Mouse (Mus musculus): ENCODE measurements around the gene Bend3. TPM values are rescaled to one million over a fixed set of nuclear protein-coding genes. Genes with fewer than 3 reads are reported as not detected.

The Bend3 gene
- 1.6 and 3.3 TPM in 2 replicates for polyA plus RNA-seq (2015; fragmentation: Nextera tagmentation; extraction: Ambion mirVana)

DNA sequence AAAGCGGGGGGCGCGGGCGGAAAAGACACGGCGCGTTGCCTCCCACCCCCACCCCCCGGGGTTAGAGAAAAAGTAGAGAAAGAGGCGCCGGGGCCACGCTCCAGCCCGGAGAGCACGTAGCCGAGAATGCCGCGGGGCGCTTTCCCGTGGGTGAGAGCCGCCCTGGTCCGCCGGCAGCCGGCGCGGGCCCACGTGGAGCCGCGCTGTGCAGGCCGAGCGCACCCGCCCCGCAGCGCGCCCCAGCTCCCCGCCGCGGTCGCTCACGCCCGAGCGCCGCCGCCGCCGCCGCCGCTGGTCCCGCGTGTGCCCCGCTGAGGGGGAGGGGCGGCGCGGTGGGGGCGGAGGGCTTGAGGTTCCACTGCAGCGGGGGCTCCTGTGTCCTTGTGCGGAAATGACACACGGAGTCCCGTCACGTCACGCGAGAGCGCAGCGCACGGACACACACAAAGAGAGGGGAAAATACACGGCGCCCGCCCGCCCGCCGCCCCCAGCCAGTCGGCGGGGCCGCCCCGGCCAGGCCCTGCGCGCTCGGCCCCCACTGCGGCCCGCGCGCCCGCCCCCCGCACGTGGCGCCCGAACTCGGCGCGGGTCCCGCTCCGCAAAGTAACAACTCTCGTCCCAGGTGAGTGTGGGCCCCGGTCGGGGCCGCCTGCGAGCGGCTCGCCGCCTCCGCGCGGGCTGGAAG, at the start of gene Bend3:
TSS of gene Bend3 (plus strand) at position 81 of the 685 bp plus-strand sequence.
- H3K4me1 ChIP-seq (ENCODE audit: control insufficient read depth, insufficient read depth, low read depth, low read length), result peaks cover 30% of the 10 kb centered on the region
- H3K9me3 ChIP-seq (ENCODE audit: control insufficient read depth, low read length), result no peaks in the 10 kb centered on the region
- H3K4me2 ChIP-seq (ENCODE audit: low read length), result peak within 1 kb of the TSS; percentile 99
- peak within 1 kb of the TSS; percentile 86 for H3K4me3 ChIP-seq (ENCODE audit: low read length)
- H3K27ac ChIP-seq (ENCODE audit: low read depth, low read length), result peak within 1 kb of the TSS; percentile 95
- H3K9ac ChIP-seq (ENCODE audit: low read depth, low read length), result peak within 1 kb of the TSS; percentile 89
- no peaks in the 10 kb centered on the region for H3K36me3 ChIP-seq (ENCODE audit: control insufficient read depth, insufficient read depth, low read length)
- no peaks in the 10 kb centered on the region for H3K27me3 ChIP-seq (replicated peaks; ENCODE audit: control insufficient read depth, insufficient read depth, low read length)
- peak; percentile 75 for ATAC-seq
- WGBS, result under 1% methylated on average over 53 of the region's 101 CpGs

GRCm38 (mm10) chr10:43430606-43431005, 48.0 kb upstream of the Bend3 start:
- Histone ChIP-seq H3K4me1 (ENCODE audit: control insufficient read depth, insufficient read depth, low read depth, low read length) (no peaks in the 10 kb centered on the region), H3K9ac (ENCODE audit: low read depth, low read length) (no peak overlapping the region), H3K4me2 (ENCODE audit: low read length) (no peak overlapping the region), H3K27me3 (replicated peaks; ENCODE audit: control insufficient read depth, insufficient read depth, low read length) (no peaks in the 10 kb centered on the region), H3K4me3 (ENCODE audit: low read length) (no peak overlapping the region), H3K9me3 (ENCODE audit: control insufficient read depth, low read length) (no peaks in the 10 kb centered on the region), H3K27ac (ENCODE audit: low read depth, low read length) (no peak overlapping the region), H3K36me3 (ENCODE audit: control insufficient read depth, insufficient read depth, low read length) (no peaks in the 10 kb centered on the region)
- WGBS, result 86% methylated on average over 5 of the region's 5 CpGs
- no peak for ATAC-seq

DNA sequence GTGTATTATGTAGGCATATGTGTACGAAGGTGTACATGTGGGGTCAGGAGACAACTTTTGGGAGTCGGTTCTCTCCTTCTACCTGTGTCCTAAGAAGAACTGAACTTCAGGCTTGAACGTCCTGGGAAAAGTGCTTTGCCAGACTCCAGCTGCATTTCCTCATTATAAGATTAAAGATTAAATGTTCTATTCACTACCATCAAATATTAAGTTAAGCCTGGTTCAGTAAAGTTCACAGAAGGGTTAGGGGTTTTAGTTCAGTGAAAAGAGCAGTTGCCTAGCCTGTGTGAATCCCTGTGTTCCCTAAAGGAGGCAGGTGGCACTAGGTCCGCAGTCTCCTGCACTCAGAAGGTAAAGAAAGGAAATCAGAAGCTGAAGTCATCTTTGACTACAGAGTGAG, 44.3 kb upstream of the Bend3 start:
- WGBS, result 92% methylated on average over 4 of the region's 4 CpGs
- peaks cover 4% of the 10 kb centered on the region for H3K4me1 ChIP-seq (ENCODE audit: control insufficient read depth, insufficient read depth, low read depth, low read length)
- no peaks in the 10 kb centered on the region for H3K9me3 ChIP-seq (ENCODE audit: control insufficient read depth, low read length)
- no peak for ATAC-seq
- H3K4me2 ChIP-seq (ENCODE audit: low read length), result no peak overlapping the region
- H3K36me3 ChIP-seq (ENCODE audit: control insufficient read depth, insufficient read depth, low read length), result no peaks in the 10 kb centered on the region
- H3K27ac ChIP-seq (ENCODE audit: low read depth, low read length), result no peak overlapping the region
- no peak overlapping the region for H3K4me3 ChIP-seq (ENCODE audit: low read length)
- H3K9ac ChIP-seq (ENCODE audit: low read depth, low read length), result no peak overlapping the region
- H3K27me3 ChIP-seq (replicated peaks; ENCODE audit: control insufficient read depth, insufficient read depth, low read length), result no peaks in the 10 kb centered on the region

DNA sequence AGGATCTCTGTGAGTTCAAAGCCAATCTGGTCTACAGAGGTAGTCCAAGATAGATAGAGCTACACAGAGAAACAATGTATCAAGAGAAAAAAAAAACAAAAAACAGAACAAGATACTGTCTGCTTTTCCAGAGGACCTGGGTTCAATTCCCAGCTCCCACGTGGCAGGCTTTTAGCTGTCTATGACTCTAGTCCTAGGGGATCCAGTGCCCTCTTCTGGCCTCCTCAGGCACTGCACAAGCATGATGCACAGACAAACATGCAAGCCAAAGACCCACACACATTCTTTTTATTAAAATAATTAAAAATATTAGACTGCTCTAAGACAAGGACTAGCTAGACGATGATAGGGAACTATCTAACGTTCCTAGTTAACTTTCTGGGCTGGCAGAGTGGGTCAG, 42.9 kb upstream of the Bend3 start:
- H3K4me2 ChIP-seq (ENCODE audit: low read length), result no peak overlapping the region

DNA sequence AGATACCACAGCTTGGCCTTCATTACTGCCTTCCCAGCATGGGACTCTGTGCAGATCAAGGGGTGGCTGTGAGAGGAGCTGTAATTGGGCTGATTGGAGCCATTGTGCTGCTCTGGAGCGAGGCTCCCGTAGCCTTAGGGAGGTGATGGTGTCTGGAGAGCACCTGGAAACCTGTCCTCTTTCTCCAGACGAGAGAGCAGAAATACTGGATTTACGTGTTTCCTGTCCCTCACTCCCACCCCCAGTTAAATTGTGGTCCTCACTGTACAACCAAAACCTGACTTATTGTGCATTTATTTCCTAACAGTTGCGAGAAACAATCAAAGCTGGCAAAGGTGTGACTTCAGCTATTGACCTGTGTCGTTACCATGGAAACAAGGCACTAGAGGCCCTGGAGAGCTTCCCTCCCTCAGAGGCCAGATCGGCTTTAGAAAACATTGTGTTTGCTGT, 39.1 kb upstream of the Bend3 start:
- peak; percentile 71 for ATAC-seq
- Histone ChIP-seq H3K4me2 (ENCODE audit: low read length) (0 out of 2 replicates have a peak overlapping the region, but pooled peaks have one; percentile 14), H3K9ac (ENCODE audit: low read depth, low read length) (no peak overlapping the region), H3K27ac (ENCODE audit: low read depth, low read length) (peak overlapping the region; percentile 70), H3K9me3 (ENCODE audit: control insufficient read depth, low read length) (no peaks in the 10 kb centered on the region), H3K4me3 (ENCODE audit: low read length) (no peak overlapping the region), H3K27me3 (replicated peaks; ENCODE audit: control insufficient read depth, insufficient read depth, low read length) (no peaks in the 10 kb centered on the region), H3K36me3 (ENCODE audit: control insufficient read depth, insufficient read depth, low read length) (no peaks in the 10 kb centered on the region), H3K4me1 (ENCODE audit: control insufficient read depth, insufficient read depth, low read depth, low read length) (peaks cover 12% of the 10 kb centered on the region)
- 8% methylated on average over 7 of the region's 7 CpGs for WGBS

More for the DNA sequence above, 42.9 kb upstream of the Bend3 start:
- no peak overlapping the region for H3K4me3 ChIP-seq (ENCODE audit: low read length)
- H3K27ac ChIP-seq (ENCODE audit: low read depth, low read length), result no peak overlapping the region
- no peak for ATAC-seq
- H3K9ac ChIP-seq (ENCODE audit: low read depth, low read length), result no peak overlapping the region
- no peaks in the 10 kb centered on the region for H3K36me3 ChIP-seq (ENCODE audit: control insufficient read depth, insufficient read depth, low read length)
- no peaks in the 10 kb centered on the region for H3K9me3 ChIP-seq (ENCODE audit: control insufficient read depth, low read length)
- peaks cover 12% of the 10 kb centered on the region for H3K4me1 ChIP-seq (ENCODE audit: control insufficient read depth, insufficient read depth, low read depth, low read length)
- no peaks in the 10 kb centered on the region for H3K27me3 ChIP-seq (replicated peaks; ENCODE audit: control insufficient read depth, insufficient read depth, low read length)
- 90% methylated on average over 3 of the region's 3 CpGs for WGBS

DNA sequence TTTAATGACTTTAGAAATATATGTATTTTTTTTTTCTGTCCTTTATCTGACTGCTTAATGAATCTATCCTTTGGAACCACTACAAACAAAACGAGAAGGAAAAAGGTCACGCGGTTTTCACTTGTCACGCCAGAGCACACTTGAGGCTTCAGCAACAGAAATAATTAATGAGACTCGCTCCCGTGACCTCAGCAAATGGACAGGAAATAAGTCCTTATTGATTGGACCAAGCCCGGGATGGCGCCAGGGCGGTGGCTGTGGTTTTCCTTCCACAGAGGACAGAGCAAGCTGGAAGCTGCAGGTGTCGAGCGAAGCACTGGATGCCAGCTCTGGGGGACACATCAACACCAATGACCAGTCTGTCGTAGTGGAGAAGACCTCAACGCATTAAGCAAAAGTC, 38.6 kb upstream of the Bend3 start:
- Histone ChIP-seq H3K4me1 (ENCODE audit: control insufficient read depth, insufficient read depth, low read depth, low read length) (peaks cover 12% of the 10 kb centered on the region), H3K27me3 (replicated peaks; ENCODE audit: control insufficient read depth, insufficient read depth, low read length) (no peaks in the 10 kb centered on the region), H3K9ac (ENCODE audit: low read depth, low read length) (no peak overlapping the region), H3K27ac (ENCODE audit: low read depth, low read length) (peak overlapping the region; percentile 46), H3K9me3 (ENCODE audit: control insufficient read depth, low read length) (no peaks in the 10 kb centered on the region), H3K4me3 (ENCODE audit: low read length) (no peak overlapping the region), H3K4me2 (ENCODE audit: low read length) (no peak overlapping the region), H3K36me3 (ENCODE audit: control insufficient read depth, insufficient read depth, low read length) (no peaks in the 10 kb centered on the region)
- WGBS, result 27% methylated on average over 13 of the region's 13 CpGs
- ATAC-seq, result peak; percentile 31; the same call in 1 of the 2 replicates

DNA sequence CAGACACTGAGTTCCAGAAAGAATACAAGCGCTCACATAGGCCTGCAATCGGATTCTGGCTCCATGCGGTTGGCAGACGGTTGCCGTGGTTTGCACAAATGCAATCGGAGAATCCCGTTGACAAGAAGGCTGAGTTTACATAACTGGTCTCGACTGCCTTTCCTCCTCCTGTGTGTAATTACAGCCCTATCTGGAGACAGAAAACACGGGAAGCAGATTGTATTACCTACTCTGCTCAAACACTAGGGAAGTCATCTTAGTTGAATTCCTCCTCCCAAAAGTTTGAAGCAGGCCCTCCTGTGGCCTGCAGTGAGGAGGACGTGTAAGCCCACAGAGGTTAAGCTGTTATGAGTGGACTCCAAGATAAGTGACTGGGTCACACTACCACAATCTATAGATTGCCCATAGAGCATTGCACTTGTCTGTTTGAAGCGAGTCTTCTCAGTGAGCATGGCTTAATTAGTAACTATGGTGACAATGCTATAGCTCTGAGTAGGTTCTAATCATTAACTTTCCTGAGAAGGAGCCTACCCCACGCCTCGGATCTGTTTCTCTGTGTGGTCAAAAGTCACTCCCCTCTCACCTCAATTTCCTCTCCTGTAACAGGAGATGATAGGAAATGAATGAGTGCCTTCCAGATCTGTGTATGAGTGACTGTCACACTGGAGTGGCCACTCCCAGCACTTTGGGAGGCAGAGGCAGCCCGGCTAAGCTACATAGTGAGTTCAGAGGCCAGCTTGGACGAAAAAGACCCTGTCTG, 37.5 kb upstream of the Bend3 start:
- Histone ChIP-seq H3K9me3 (ENCODE audit: control insufficient read depth, low read length) (no peaks in the 10 kb centered on the region), H3K4me1 (ENCODE audit: control insufficient read depth, insufficient read depth, low read depth, low read length) (peaks cover 12% of the 10 kb centered on the region), H3K27ac (ENCODE audit: low read depth, low read length) (no peak overlapping the region), H3K4me3 (ENCODE audit: low read length) (no peak overlapping the region), H3K27me3 (replicated peaks; ENCODE audit: control insufficient read depth, insufficient read depth, low read length) (no peaks in the 10 kb centered on the region), H3K9ac (ENCODE audit: low read depth, low read length) (no peak overlapping the region), H3K36me3 (ENCODE audit: control insufficient read depth, insufficient read depth, low read length) (no peaks in the 10 kb centered on the region), H3K4me2 (ENCODE audit: low read length) (no peak overlapping the region)
- no peak for ATAC-seq
- 47% methylated on average over 15 of the region's 15 CpGs for WGBS

- no peak overlapping the region for H3K4me3 ChIP-seq (ENCODE audit: low read length)
- no peaks in the 10 kb centered on the region for H3K36me3 ChIP-seq (ENCODE audit: control insufficient read depth, insufficient read depth, low read length)
- no peak for ATAC-seq
- WGBS, result 92% methylated on average over 3 of the region's 3 CpGs
- no peak overlapping the region for H3K9ac ChIP-seq (ENCODE audit: low read depth, low read length)
- H3K9me3 ChIP-seq (ENCODE audit: control insufficient read depth, low read length), result no peaks in the 10 kb centered on the region
- H3K4me2 ChIP-seq (ENCODE audit: low read length), result no peak overlapping the region
- no peaks in the 10 kb centered on the region for H3K27me3 ChIP-seq (replicated peaks; ENCODE audit: control insufficient read depth, insufficient read depth, low read length)
- no peak overlapping the region for H3K27ac ChIP-seq (ENCODE audit: low read depth, low read length)
- peaks cover 7% of the 10 kb centered on the region for H3K4me1 ChIP-seq (ENCODE audit: control insufficient read depth, insufficient read depth, low read depth, low read length)
These were observed 30.0 kb upstream of the Bend3 start for GRCm38 (mm10) chr10:43448656-43449055.

All from hindbrain, embryonic 16.5 days (tissue).